Mouse (Mus musculus) activated CD4-positive, CD25-positive, alpha-beta regulatory T cell, adult 4 months (primary cell): ENCODE results near the gene Necab2. TPM values are rescaled to one million over a fixed set of nuclear protein-coding genes. Genes with fewer than 3 reads are reported as not detected.
A peak's percentile ranks its signal among the peaks of the same experiment; 100 is the strongest.

Experiments used
- ATAC-seq: one replicate; pipeline ENCODE4 v1.8.0; 2017
- polyA plus RNA-seq, 2 experiments: library from polyadenylated mRNA; unstranded; fragments of 100-300 nt; shearing (Covaris generic); gene quantifications; one replicate each; pipeline ENCODE4 v1.2.1; 2017

Gene Necab2
- polyA plus RNA-seq, 2 experiments from 2014 or later: not detected

DNA sequence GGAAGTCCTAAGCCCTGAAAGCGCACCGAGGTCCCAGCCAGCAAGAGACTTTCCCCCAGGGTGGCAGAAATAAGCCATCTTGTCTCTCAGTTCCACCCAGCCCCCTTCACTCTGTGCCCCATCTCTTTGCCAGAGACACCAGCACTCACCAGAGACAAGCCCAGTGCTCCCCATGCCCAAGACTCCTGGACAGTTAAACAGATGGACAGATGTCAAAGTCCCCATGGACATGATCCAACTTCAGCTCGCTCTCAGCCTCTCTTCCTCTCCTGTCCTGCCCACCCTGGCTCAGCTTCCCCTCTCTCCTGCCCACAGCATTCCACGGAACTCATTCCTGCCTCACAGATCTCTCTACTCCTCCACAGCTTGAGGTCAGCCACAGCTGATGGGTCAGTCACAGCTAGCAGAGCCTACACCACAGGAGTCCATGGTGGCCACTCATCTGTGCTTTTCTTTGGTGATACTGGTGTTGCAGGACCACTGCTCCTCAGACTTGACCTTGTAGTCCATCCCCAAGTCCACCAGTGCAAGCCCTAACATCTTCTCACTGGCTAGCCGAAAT, 17.7 kb upstream of the Necab2 start:
- ATAC-seq: no peak

DNA sequence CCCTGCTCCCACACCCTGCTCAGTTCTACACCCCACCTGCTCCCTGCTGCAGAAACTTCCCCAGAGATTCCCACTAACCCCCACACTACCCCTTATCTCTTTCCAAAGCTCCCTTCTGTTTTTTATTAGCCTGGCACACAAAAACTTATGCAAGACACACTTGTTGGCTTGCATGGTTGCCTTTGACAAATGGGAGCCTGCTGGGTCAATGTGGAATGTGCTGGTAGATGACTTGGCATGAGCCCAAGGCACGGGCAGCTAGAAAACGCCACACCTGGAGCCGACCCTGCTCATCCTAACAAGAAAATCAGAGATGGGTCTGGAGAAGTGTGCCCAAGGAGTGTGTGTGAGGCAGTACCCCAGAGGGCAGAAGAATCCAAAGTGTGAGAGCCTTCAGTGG, 17.0 kb upstream of the Necab2 start:
- no peak for ATAC-seq

DNA sequence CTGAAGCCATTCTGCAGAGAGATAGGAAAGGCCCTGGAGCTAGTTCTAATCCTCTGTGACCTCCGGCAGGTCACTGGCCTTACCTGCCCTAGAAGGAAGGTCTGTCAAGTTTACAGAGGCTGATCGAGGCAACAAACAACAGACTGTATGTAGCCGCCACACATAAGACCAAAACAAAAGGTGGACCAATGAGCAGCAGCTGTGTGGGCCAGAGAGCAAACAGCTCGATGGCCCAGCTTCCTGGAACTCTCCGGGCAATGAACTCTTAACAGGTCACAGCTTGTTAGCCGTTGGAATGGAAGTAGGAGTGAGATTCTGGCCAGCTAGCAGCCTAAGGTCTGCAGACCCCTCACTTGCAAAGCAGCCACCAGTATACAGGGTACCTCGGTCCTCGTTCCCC, 16.3 kb upstream of the Necab2 start:
- no peak for ATAC-seq

DNA sequence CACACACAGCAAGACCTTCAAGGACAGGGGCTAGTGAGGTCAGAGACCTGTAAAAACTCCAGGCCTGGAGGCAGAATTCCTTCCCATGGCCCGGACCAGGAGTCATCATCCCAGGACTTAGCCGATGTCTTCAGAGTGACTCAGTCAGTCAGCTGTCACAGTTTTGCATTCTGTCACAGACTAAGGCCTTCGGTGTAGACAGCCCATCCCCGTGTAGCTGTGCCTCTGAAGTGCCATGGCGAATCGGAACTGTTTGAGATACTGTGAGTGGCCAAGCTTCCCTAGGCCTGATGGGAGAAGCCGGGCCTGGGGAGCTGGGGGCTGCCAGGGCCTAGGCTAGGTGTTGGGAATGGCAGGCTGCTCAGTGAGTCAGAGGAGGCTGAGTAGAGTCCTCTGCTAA, 15.8 kb upstream of the Necab2 start:
- no peak for ATAC-seq

DNA sequence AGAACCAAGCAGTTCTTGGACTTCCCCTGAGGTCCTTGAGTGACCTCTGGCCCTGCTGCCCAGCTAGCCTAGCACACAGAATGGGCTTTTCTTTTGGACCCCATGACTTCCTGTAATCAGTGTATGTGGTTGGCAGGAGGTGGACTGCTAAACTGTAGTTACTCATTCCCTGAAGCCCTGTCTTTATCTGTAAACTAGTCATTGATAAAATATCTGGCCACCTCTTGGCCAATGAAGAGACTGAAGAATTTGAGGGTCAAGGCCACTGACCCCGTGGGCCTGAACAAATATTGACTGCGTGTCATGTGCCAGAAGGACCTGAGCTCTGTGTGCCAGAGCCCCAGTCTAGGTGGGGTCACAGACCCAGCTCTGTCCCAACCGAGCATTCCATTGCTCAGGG, 14.1 kb upstream of the Necab2 start:
- ATAC-seq: no peak

DNA sequence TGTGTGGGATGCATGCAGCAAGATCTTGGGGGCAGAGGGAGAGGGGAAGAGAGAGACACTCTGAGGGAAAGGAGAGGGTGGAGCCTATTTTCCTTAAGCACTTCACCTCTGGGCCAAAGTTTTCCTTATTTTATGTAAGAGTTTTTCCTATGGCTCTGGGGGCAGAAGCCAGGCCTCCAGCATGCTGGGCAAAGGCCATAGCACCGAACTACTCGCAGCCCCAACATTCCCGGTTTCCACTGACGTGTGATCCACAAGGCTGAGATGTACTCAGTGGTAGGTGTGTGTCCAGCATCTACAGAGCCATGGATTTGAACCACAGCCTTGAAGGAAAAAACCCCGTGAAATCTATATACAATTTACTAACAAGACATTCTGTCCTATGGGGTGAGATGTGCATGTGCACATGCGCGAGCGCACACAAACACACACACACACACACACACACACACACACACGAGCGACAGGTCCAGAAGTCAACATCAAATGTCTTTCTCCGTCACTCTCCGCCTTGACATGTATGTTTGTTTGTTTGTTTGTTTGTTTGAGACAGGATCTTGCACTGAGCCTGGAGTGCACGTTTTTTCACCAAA, 12.8 kb upstream of the Necab2 start, which contains the start of gene Osgin1:
Gene Osgin1, plus strand, starts transcription at position 543 of the 593 bp plus-strand sequence.
- no peak for ATAC-seq

DNA sequence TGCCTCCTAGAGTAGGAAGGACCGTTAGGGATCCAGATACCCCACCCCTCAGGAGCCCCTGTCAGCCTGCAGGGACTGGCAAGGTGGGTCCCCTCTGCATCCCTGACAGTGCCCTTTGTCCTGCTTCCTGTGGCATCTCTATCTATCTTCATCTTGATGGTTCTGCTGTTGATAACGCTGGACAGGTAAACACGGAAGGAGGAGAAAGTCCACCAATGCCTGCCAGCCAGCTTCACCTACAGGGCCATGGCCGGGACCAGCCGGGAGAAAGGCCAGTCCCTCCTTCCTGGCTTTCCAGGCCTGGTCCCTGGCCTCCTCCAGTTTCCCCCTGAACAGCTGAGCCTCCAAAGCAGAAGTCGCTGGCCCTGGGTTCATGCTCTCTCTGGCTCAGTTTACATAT, 11.9 kb upstream of the Necab2 start:
- no peak for ATAC-seq

DNA sequence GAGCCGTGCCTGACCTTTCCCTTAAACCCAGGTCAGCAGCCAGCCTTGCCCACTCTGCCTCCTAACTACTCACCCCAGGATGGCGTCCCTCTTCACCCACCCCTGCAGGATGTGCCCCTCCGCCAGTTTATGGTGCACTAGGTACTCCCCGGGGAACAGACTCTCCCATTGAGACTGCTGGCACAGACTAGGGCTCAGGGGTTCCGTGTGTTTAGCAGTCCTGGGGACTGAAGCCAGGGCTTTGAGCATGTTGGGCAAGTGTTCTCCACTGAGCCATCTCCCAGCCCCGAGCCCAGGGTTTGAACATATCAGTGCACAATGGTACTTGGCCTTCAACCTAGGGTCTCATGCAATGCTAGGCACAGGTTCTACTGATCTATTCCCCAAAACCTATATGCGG, 11.0 kb upstream of the Necab2 start:
- ATAC-seq: no peak

DNA sequence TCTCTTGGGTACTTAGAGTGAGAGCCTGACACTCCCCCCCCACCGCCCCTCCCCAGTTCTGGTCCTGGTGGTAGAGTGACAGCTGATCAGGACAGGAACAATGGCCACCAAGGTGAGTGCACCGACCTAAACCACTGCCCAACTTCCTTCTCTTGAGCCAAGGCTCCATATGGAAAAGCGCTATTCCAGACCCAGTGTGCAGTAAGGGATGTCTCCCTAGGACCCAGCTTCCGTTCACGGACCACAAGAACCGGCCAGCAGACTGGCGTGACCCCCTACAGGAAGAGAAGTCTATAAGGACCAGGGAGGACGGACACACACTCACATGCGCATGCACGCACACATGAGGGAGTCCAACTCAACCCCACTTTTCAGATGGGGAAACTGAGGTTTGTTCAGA, 10.2 kb upstream of the Necab2 start:
- no peak for ATAC-seq

DNA sequence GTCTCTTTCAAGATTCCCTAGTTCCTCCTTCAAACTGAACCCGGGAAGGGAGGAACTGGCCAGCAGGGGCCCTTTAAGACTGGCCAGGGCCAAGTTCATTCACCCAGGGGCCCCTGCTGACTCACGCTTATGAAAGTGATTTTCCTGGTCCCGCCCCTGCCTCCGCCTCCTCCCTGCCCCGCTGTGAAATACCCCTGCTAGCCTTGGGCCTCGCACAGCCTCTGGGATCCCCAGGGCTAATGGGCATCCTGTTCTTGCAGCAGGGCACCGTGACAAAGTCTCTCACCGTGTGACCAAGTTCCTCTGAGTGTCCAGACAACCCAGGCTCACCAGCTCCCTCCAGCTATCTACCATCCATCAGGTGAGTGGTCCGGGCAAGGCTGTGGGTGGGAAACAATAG, 9.6 kb upstream of the Necab2 start:
- peak; percentile 38 for ATAC-seq

DNA sequence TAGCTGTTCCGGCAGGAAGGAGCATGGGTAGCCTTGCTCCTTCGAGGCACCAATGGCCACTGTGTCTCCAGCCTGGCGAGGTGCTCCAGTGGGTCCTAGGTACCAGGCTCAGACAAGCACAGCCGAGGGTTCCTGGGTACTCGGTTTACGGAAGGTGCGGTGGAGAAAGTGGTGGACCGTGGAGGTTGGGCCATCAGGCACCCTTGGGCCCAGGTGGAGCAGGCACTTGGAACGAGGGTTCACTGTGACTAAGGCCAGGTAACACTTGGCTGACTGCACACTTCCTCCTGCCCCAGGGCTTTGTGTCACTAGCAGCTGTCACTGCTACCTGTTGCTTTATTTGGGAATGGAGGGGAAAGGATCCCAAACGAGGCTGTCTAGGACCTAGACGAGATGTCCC, 9.0 kb upstream of the Necab2 start:
- ATAC-seq: no peak

DNA sequence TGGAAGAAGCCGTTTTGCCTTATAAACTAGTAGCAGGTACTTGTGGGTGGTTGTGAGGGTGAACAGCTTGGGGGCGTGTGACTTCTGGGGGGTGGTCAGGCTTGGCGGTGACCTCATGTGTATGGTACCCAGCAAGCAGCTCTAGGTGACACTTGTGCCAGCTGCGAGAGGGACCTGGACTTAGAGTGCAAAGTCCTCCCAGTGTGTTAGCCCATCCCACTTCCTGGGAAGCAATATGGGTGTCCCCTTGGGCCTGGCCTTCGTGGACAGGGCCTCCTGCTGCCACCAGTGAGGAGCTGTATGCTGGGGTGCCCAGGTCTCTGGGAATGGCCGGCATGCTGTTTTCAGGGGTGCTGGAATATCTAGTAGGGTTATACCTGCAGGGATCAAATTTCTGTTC, 7.6 kb upstream of the Necab2 start:
- no peak for ATAC-seq

DNA sequence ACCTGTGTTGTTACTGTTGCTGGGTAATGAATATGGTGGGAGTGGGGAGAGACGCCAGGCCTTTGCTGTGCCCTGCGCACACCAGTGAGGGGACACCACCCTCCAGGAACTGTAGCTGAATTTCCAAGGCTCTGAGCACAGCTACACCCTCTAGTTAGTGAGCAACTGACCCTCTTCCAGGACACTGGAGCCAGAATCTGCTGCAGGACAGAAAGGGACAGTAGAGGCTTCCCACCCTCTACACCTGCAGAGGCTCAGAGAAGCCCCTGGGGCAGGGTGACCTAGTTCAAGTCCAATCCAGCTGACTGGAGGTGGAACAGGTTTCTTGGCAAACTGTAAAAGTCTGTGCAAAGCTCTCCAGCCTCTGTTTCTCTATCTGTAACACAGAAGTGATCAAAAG, 7.1 kb upstream of the Necab2 start:
- no peak for ATAC-seq

DNA sequence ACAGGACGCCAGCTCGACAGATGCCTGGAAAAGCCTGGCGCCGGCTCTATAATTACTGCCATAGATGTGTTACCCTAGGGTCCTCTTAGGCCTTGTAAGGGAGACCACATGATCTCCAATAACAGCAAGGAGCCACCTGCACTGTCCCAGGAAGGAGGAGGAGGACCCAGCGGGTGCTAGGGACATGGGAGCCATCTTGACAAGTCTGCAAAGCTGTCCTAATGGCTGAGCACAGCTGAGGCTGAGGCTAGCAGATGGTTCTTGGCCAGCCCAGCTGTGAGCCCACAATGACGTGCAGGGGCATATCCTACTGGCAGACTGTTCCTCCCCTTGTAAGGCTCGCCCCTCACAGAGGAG, 6.6 kb upstream of the Necab2 start:
- ATAC-seq: no peak

DNA sequence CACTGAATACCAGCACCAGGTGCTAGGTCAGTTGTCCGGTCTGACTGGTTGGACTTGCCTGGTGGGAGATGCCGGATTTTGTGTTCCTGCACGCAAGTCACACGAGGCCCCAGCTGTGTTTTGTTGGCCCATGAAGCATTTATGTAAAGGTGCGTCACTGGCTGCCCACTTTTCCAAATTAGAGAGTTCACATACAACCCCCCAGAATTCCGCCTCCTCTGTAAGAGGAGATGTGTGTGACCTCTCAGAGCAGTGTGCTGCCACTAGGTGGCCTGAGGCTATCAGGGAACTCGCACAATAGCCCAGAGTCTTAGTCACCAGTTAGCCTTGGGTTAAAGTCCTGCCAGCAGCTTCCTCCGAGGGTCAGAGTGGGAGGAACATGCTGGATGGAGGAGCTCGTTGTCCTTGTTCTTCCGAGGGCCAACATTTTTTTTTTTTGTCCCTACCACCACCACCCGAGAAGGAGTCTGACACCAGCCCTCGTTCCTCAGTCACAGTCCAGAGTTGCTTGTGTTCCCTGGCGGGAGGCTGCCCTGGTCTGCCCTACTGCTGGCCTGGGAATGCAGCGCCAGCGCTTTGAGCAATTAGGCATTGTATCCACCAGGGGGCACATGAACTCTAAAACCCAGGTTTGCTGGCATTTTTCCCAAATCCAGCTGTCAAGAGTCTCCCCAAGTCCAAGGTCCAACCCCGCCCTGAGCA, 6.1 kb upstream of the Necab2 start:
- peak; percentile 55 for ATAC-seq

DNA sequence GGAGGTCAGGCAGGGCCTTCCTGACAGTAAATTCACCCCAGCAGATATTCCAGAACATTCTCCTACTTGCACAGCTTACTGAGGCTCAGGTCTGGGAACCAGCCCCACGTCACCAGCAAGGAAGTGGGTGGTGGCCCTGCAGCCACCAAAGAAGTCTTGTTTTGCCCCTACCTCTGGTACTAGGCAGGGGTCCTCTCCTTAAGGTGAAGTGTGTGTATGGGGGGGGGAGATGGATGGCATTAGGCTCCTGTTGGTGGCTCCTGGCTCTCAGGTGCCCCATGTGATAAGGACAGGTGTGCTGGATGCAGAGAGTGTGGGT, 5.6 kb upstream of the Necab2 start:
- peak; percentile 72 for ATAC-seq

DNA sequence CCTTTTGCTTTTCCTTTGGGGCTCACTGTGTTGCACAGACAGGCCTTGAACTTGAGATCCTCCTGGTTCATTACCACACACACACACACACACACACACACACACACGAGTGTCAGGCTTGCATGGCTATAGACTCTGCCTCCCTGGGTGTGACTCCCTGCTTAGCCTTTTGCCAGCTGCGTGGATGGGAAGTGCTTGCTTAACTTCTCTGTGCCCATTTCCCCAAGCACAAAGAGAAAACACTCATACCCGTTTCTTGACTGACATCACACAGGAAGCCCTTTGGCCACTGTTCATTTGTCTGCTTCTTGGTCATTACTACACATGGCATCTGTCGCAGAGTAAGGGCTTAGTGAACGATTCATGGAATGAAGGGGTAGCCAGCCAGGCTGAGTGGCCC, 4.5 kb upstream of the Necab2 start:
- no peak for ATAC-seq

DNA sequence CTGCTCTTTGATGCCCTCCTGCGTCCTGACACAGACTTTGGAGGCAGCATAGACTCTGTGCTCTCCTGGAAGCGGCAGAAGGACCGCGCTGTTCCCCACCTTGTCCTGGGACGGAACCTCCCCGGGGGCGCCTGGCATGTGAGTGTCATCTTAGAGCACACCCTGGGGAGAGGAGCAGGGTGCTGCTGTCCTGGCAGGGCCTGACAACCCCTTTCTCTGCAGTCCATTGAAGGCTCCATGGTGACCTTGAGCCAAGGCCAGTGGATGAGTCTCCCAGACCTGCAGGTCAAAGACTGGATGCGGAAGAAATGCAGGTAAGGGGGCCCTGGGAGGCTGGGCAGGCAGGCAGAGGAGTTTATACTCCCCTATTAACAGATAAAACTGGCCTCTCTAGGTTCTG, 3.5 kb upstream of the Necab2 start:
- ATAC-seq: no peak

DNA sequence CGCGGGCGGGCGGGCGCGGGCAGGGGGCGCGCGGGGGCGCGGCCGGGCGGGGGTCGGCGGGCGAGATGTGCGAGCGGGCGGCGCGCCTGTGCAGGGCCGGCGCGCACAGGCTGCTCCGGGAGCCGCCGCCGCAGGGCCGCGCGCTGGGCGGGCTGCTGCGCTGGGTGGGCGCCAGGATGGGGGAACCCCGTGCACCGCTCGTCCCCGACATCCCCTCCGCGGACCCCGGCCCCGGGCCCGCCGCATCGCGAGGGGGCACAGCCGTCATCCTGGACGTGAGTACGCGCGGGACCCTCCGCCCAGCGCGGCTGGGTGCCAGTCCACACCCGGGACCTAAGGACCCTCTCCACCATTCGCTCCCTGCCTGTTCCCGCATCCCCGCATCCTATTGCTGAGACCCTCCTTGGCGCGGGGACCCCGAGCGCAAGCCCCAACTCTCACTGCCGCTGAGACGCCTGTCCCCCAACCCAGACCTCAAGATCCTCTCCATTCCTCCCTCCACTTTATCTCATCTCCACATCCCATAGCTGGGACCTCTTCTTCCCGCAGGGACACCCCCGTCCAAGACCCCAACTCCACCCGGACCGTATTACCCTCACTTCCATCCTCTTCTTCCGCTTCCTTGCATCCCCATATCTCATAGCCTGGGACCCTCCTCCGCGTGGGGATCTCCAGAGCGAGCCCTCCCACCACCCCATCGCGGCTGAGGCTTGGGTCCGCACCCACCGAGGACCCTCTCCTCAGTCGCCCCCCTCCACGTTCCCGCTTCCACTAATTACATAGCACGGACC, 666 bp downstream of the Necab2 start:
- no peak for ATAC-seq

DNA sequence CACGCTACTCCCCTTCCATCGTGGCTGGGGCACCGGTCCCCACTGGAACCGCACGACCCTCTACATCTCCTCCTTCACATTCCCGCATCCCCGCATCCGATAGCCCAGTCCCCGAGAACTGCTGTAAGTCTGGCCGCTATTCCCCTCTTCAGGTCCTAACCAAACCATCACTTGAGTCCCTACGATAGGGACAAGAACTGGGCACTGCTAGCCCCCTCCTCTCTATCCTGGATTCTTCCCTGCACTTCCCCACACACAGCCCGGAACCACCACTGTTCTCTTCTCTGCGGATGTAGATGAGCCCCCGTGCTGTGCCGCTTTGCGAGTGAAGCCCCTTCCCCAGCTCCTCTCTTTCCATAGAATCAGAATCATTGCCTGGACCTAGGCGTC, 1.3 kb downstream of the Necab2 start:
- ATAC-seq: no peak

DNA sequence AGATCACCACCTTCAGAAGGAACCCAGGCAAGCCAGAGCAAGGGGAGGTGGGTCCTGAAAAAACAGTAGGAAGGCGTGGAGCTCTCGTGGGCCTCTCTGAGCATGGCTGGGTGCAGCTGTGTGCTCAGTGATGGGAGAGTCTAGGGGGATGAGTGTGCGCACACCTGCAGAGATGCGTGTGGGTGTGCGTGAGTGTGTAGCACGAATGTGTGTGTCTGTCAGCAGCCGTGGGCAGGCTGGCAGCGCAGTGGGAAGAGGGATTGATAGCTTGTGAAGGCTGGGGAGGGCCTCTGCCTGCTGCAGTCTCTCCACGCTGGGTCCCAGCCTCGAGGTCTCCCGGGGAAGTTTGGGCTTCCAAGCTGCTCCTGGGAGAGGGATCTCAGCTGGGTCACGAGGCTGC, 3.1 kb downstream of the Necab2 start:
- no peak for ATAC-seq

DNA sequence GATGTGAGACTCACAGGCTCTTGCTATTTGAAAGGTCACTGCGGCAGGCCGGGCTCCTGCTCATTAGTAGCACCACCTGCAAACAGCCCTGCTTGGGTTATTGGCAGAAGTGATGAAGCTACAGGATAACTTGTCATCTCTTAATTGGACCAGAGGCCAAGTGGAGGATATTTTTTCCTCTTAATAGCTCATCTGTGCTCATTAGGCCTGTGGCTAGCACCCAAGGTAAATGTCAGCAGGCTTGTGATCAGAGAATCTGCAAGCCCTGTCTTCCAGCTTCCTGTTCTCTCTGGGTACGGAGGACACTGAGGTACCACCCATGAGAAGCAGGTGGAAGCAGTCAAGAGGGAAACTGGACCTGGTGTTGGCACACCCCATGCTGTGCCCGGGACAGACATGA, 4.6 kb downstream of the Necab2 start:
- ATAC-seq: no peak

DNA sequence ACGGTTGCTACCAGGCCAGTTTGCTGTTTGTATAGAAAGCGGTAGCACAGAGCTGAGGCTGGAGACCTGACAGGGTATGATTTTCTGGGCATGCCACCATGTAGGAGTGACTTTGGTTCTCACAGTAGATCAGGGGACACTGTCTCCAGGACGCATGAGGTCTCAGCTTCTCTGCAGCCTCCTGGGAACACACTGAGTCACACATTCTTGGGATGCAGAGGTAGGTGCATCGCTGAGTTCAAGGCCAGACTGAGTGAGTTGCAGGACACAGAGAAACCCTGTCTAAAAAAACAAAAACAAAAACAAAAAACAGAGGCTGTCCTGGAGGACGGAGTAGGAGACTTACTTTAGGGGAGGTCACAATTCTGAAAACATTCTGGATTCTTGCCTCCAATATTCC, 6.4 kb downstream of the Necab2 start:
- no peak for ATAC-seq

DNA sequence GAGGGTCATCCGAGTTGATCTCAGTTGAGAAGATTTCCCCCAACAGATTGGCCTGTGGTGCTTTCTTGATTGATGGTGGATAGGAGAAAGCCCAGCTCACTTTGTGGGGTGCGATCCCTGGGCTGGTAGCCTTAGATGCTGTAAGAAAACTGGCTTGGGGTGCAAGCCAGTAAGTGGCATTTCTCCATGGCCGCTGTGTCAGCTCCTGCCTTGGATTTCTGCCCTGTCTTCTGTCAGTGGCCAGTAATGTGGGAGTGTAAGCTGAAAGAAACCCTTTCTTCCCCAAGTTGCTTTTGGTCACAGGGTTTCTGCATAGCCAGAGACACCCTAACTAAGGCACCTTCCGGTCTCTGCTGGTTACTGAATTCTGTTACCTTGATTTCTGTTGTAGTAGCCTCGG, 9.5 kb downstream of the Necab2 start:
- ATAC-seq: no peak
